In genomic region chr14:51098300-51098699, GRCm38 (mm10) we compare ENCODE assay signal across 8 mouse cellular contexts. TPM values are rescaled to one million over a fixed set of nuclear protein-coding genes. Genes with fewer than 3 reads are reported as not detected.
A peak's percentile ranks its signal among the peaks of the same experiment; 100 is the strongest.
DNase-seq lines count a peak whose midpoint lies in the region; ATAC-seq and TF ChIP-seq lines count a peak whose summit lies in the region.
"Not testable (repeated sequence)": the region's sequence is repeated elsewhere in the genome, so short reads cannot be mapped to it uniquely, and the experiment has no call there.

No protein-coding gene starts in this region.

- peak; percentile 53; the same call in 1 of the 2 replicates for TF ChIP-seq CTCF in brain, embryonic 14.5 days (IDR thresholded peaks at IDR 0.05; ENCODE audit: borderline replicate concordance, extremely low read depth, insufficient read depth, insufficient read length)

- H3K4me1 ChIP-seq in forebrain, embryonic 15.5 days; hindbrain, embryonic 10.5 days (replicated peaks); liver, embryonic 12.5 days; neural tube, embryonic 11.5 days (ENCODE audit: control insufficient read depth, insufficient read depth, low read length): not testable (repeated sequence)

- not testable (repeated sequence) for H3K36me3 ChIP-seq in forebrain, embryonic 15.5 days; hindbrain, embryonic 10.5 days; liver, embryonic 12.5 days; neural tube, embryonic 11.5 days (ENCODE audit: control insufficient read depth, insufficient read depth, low read length)

- peak; percentile 55 for ATAC-seq in forebrain, embryonic 15.5 days (replicated peaks)
- ATAC-seq in liver, embryonic 12.5 days: peak; percentile 38; the same call in 1 of the 2 replicates
- not testable (repeated sequence) for ATAC-seq in neural tube, embryonic 11.5 days (ENCODE audit: insufficient read depth, low FRiP score, low TSS enrichment)

- H3K27me3 ChIP-seq in forebrain, embryonic 15.5 days; hindbrain, embryonic 10.5 days (ENCODE audit: insufficient read depth, poor library complexity, severe bottlenecking); liver, embryonic 12.5 days (replicated peaks); neural tube, embryonic 11.5 days (ENCODE audit: control insufficient read depth, insufficient read depth, low read length): not testable (repeated sequence)

- not testable (repeated sequence) for H3K4me2 ChIP-seq in forebrain, embryonic 15.5 days (replicated peaks); liver, embryonic 12.5 days; neural tube, embryonic 11.5 days (ENCODE audit: low read depth)

- not testable (repeated sequence) for H3K4me3 ChIP-seq in forebrain, embryonic 15.5 days; hindbrain, embryonic 10.5 days; liver, embryonic 12.5 days; neural tube, embryonic 11.5 days (ENCODE audit: low read depth, low read length)

- 24% methylated on average over 1 of the region's 1 CpGs for WGBS in forebrain, embryonic 15.5 days
- 41% methylated on average over 1 of the region's 1 CpGs for WGBS in hindbrain, embryonic 10.5 days
- 26% methylated on average over 1 of the region's 1 CpGs for WGBS in liver, embryonic 12.5 days (ENCODE audit: insufficient replicate concordance)
- whole genome bisulfite sequencing in neural tube, embryonic 11.5 days: 59% methylated on average over 1 of the region's 1 CpGs

- H3K27ac ChIP-seq in forebrain, embryonic 15.5 days (replicated peaks); hindbrain, embryonic 10.5 days; liver, embryonic 12.5 days; neural tube, embryonic 11.5 days (ENCODE audit: low read depth, low read length): not testable (repeated sequence)

- peak; percentile 68 for DNase-seq in CD4-positive, CD25-positive, alpha-beta regulatory T cell, adult 2 months (ENCODE audit: low read depth, low spot score)
- DNase-seq in brain, embryonic 14.5 days (ENCODE audit: low read depth): peak; percentile 59
- DNase-seq in hindbrain, embryonic 10.5 days (ENCODE audit: low spot score): peak; percentile 31
- DNase-seq in layer of hippocampus, adult 11-12 months (ENCODE audit: low spot score): peak; percentile 96
- peak; percentile 31 for DNase-seq in neural tube, embryonic 11.5 days (ENCODE audit: low spot score)
- peak; percentile 78 for DNase-seq in testis, postnatal 10 days (ENCODE audit: low spot score)

- TF ChIP-seq POLR2A in brain, embryonic 14.5 days (IDR thresholded peaks at IDR 0.05; ENCODE audit: borderline replicate concordance, extremely low read depth, insufficient read depth, insufficient read length, poor library complexity, severe bottlenecking): not testable (repeated sequence)

- not testable (repeated sequence) for H3K9me3 ChIP-seq in forebrain, embryonic 15.5 days; hindbrain, embryonic 10.5 days; liver, embryonic 12.5 days (replicated peaks); neural tube, embryonic 11.5 days (ENCODE audit: control insufficient read depth, low read length)

- H3K9ac ChIP-seq in forebrain, embryonic 15.5 days (replicated peaks); liver, embryonic 12.5 days; neural tube, embryonic 11.5 days (ENCODE audit: low read length): not testable (repeated sequence)

RNA-seq across cellular contexts. Expression of gene Ang, which starts 7.3 kb away (rescaled TPM):
- 4.3 and 4.5 TPM in 2 replicates for polyA plus RNA-seq in brain, embryonic 14.5 days (2012; rRNA removed)
- polyA plus RNA-seq in forebrain, embryonic 15.5 days (2015; fragmentation: Nextera tagmentation; extraction: Ambion mirVana): 2.6 and 3.8 TPM in 2 replicates
- polyA plus RNA-seq in hindbrain, embryonic 10.5 days (2016; fragmentation: Nextera tagmentation; extraction: Ambion mirVana): 3.3 and 4.5 TPM in 2 replicates
- polyA plus RNA-seq in liver, embryonic 12.5 days (2016; fragmentation: Nextera tagmentation; extraction: Ambion mirVana): 2.6 and 3.5 TPM in 2 replicates
- polyA plus RNA-seq in neural tube, embryonic 11.5 days (2014; fragmentation: Nextera tagmentation; extraction: Ambion mirVana): 2.2 TPM in 2 replicates

RNA-seq across cellular contexts. Expression of gene Rnase4, which starts 7.4 kb away (rescaled TPM):
- polyA plus RNA-seq in brain, embryonic 14.5 days (2012; rRNA removed): 15.1 and 18.2 TPM in 2 replicates
- polyA plus RNA-seq in forebrain, embryonic 15.5 days (2015; fragmentation: Nextera tagmentation; extraction: Ambion mirVana): 8.9 and 10.0 TPM in 2 replicates
- polyA plus RNA-seq in hindbrain, embryonic 10.5 days (2016; fragmentation: Nextera tagmentation; extraction: Ambion mirVana): 11.5 and 17.5 TPM in 2 replicates
- 10.0 and 10.4 TPM in 2 replicates for polyA plus RNA-seq in liver, embryonic 12.5 days (2016; fragmentation: Nextera tagmentation; extraction: Ambion mirVana)
- polyA plus RNA-seq in neural tube, embryonic 11.5 days (2014; fragmentation: Nextera tagmentation; extraction: Ambion mirVana): 12.3 and 12.7 TPM in 2 replicates

RNA-seq across cellular contexts. Expression of gene Eddm3b, which starts 15.9 kb away (rescaled TPM):
- not detected in 2 replicates for polyA plus RNA-seq in brain, embryonic 14.5 days (2012; rRNA removed)
- not detected in 2 replicates for polyA plus RNA-seq in forebrain, embryonic 15.5 days (2015; fragmentation: Nextera tagmentation; extraction: Ambion mirVana)
- polyA plus RNA-seq in hindbrain, embryonic 10.5 days (2016; fragmentation: Nextera tagmentation; extraction: Ambion mirVana): 0.37 TPM in 1 of 2 replicates, not detected in the other
- polyA plus RNA-seq in liver, embryonic 12.5 days (2016; fragmentation: Nextera tagmentation; extraction: Ambion mirVana): not detected in 2 replicates
- polyA plus RNA-seq in neural tube, embryonic 11.5 days (2014; fragmentation: Nextera tagmentation; extraction: Ambion mirVana): not detected in 2 replicates

RNA-seq across cellular contexts. Expression of gene Olfr750, which starts 24.1 kb away (rescaled TPM):
- not detected in 2 replicates for polyA plus RNA-seq in brain, embryonic 14.5 days (2012; rRNA removed)
- polyA plus RNA-seq in forebrain, embryonic 15.5 days (2015; fragmentation: Nextera tagmentation; extraction: Ambion mirVana): not detected in 2 replicates
- polyA plus RNA-seq in hindbrain, embryonic 10.5 days (2016; fragmentation: Nextera tagmentation; extraction: Ambion mirVana): 0.03 TPM in 1 of 2 replicates, not detected in the other
- not detected in 2 replicates for polyA plus RNA-seq in liver, embryonic 12.5 days (2016; fragmentation: Nextera tagmentation; extraction: Ambion mirVana)
- not detected in 2 replicates for polyA plus RNA-seq in neural tube, embryonic 11.5 days (2014; fragmentation: Nextera tagmentation; extraction: Ambion mirVana)

RNA-seq across cellular contexts. Expression of gene Rnase6, which starts 25.4 kb away (rescaled TPM):
- 0.44 and 0.52 TPM in 2 replicates for polyA plus RNA-seq in brain, embryonic 14.5 days (2012; rRNA removed)
- polyA plus RNA-seq in forebrain, embryonic 15.5 days (2015; fragmentation: Nextera tagmentation; extraction: Ambion mirVana): 0.36 and 0.40 TPM in 2 replicates
- 0.29 TPM in 1 of 2 replicates, not detected in the other for polyA plus RNA-seq in hindbrain, embryonic 10.5 days (2016; fragmentation: Nextera tagmentation; extraction: Ambion mirVana)
- polyA plus RNA-seq in liver, embryonic 12.5 days (2016; fragmentation: Nextera tagmentation; extraction: Ambion mirVana): 2.3 and 4.0 TPM in 2 replicates
- polyA plus RNA-seq in neural tube, embryonic 11.5 days (2014; fragmentation: Nextera tagmentation; extraction: Ambion mirVana): 0.22 and 0.57 TPM in 2 replicates

Comparison
In these comparisons a context has a peak if more than half of its experiments do, and no peak if none do; other contexts are left out.
1. DNase-seq: peak in every context shown above with its lines; median percentile 96 in layer of hippocampus, adult 11-12 months; 78 in testis, postnatal 10 days; 68 in CD4-positive, CD25-positive, alpha-beta regulatory T cell, adult 2 months; 59 in brain, embryonic 14.5 days; 31 in hindbrain, embryonic 10.5 days; 31 in neural tube, embryonic 11.5 days.